Mouse (Mus musculus): Measurements from ENCODE around the gene Ppp1r15b. TPM values are rescaled to one million over a fixed set of nuclear protein-coding genes. Genes with fewer than 3 reads are reported as not detected.
A peak's percentile ranks its signal among the peaks of the same experiment; 100 is the strongest.

Gene Ppp1r15b
- polyA plus RNA-seq, 2 experiments = 29.9 to 38.5 TPM

GRCm38 (mm10) chr1:133133425-133133824 lies 2.5 kb downstream of the Ppp1r15b start:
- H3K36me3 ChIP-seq (ENCODE audit: control insufficient read depth, insufficient read depth, low read length) = peaks cover 38% of the 10 kb centered on the region
- WGBS = 10% methylated on average over 2 of the region's 2 CpGs
- H3K27ac ChIP-seq (replicated peaks; ENCODE audit: low read depth, low read length) = no peak overlapping the region
- H3K27me3 ChIP-seq (ENCODE audit: control insufficient read depth, insufficient read depth, low read length) = no peaks in the 10 kb centered on the region
- H3K9ac ChIP-seq (ENCODE audit: low read depth, low read length, severe bottlenecking) = peak overlapping the region; percentile 85
- DNase-seq (ENCODE audit: low spot score) (no peak), ATAC-seq (ENCODE audit: low FRiP score, low read depth) (no peak)
- peaks cover 34% of the 10 kb centered on the region for H3K4me1 ChIP-seq (ENCODE audit: control insufficient read depth, insufficient read depth, low read length)
- peak overlapping the region; percentile 79 for H3K4me3 ChIP-seq (replicated peaks; ENCODE audit: low read length)
- H3K9me3 ChIP-seq (ENCODE audit: control insufficient read depth, low read length) = no peaks in the 10 kb centered on the region
- H3K4me2 ChIP-seq (replicated peaks; ENCODE audit: low read depth, low read length, severe bottlenecking) = peak overlapping the region; percentile 99
- TF ChIP-seq POLR2A (IDR thresholded peaks at IDR 0.05; ENCODE audit: borderline replicate concordance, extremely low read depth, insufficient read depth, insufficient read length) = no peak

- Histone ChIP-seq H3K27ac (replicated peaks; ENCODE audit: low read depth, low read length) (no peak overlapping the region), H3K36me3 (ENCODE audit: control insufficient read depth, insufficient read depth, low read length) (peaks cover 44% of the 10 kb centered on the region), H3K9me3 (ENCODE audit: control insufficient read depth, low read length) (no peaks in the 10 kb centered on the region), H3K27me3 (ENCODE audit: control insufficient read depth, insufficient read depth, low read length) (no peaks in the 10 kb centered on the region), H3K4me1 (ENCODE audit: control insufficient read depth, insufficient read depth, low read length) (peaks cover 34% of the 10 kb centered on the region), H3K9ac (ENCODE audit: low read depth, low read length, severe bottlenecking) (peak overlapping the region; percentile 85; the same call in 1 of the 2 replicates), H3K4me2 (replicated peaks; ENCODE audit: low read depth, low read length, severe bottlenecking) (peak overlapping the region; percentile 99), H3K4me3 (replicated peaks; ENCODE audit: low read length) (peak overlapping the region; percentile 79)
- DNase-seq (ENCODE audit: low spot score) (no peak), ATAC-seq (ENCODE audit: low FRiP score, low read depth) (no peak)
- 26% methylated on average over 4 of the region's 4 CpGs for WGBS
- TF ChIP-seq POLR2A (IDR thresholded peaks at IDR 0.05; ENCODE audit: borderline replicate concordance, extremely low read depth, insufficient read depth, insufficient read length) = no peak
Measured at GRCm38 (mm10) chr1:133134071-133134470, 3.1 kb downstream of the Ppp1r15b start.

GRCm38 (mm10) chr1:133134881-133135280 lies 3.9 kb downstream of the Ppp1r15b start:
- peak overlapping the region; percentile 42 for H3K9ac ChIP-seq (ENCODE audit: low read depth, low read length, severe bottlenecking)

GRCm38 (mm10) chr1:133135808-133136207 lies 4.9 kb downstream of the Ppp1r15b start:
- Histone ChIP-seq H3K4me3 (replicated peaks; ENCODE audit: low read length) (peak overlapping the region; percentile 79), H3K27me3 (ENCODE audit: control insufficient read depth, insufficient read depth, low read length) (no peaks in the 10 kb centered on the region), H3K4me2 (replicated peaks; ENCODE audit: low read depth, low read length, severe bottlenecking) (peak overlapping the region; percentile 99), H3K4me1 (ENCODE audit: control insufficient read depth, insufficient read depth, low read length) (peaks cover 29% of the 10 kb centered on the region), H3K9me3 (ENCODE audit: control insufficient read depth, low read length) (no peaks in the 10 kb centered on the region), H3K27ac (replicated peaks; ENCODE audit: low read depth, low read length) (no peak overlapping the region), H3K9ac (ENCODE audit: low read depth, low read length, severe bottlenecking) (no peak overlapping the region), H3K36me3 (ENCODE audit: control insufficient read depth, insufficient read depth, low read length) (peaks cover 59% of the 10 kb centered on the region)
- ATAC-seq (ENCODE audit: low FRiP score, low read depth) = no peak
- no peak for DNase-seq (ENCODE audit: low spot score)
- WGBS = 35% methylated on average over 5 of the region's 5 CpGs
- no peak for TF ChIP-seq POLR2A (IDR thresholded peaks at IDR 0.05; ENCODE audit: borderline replicate concordance, extremely low read depth, insufficient read depth, insufficient read length)

More at GRCm38 (mm10) chr1:133134881-133135280, 3.9 kb downstream of the Ppp1r15b start:
- no peaks in the 10 kb centered on the region for H3K27me3 ChIP-seq (ENCODE audit: control insufficient read depth, insufficient read depth, low read length)
- ATAC-seq (ENCODE audit: low FRiP score, low read depth) = no peak
- H3K36me3 ChIP-seq (ENCODE audit: control insufficient read depth, insufficient read depth, low read length) = peaks cover 50% of the 10 kb centered on the region
- H3K4me3 ChIP-seq (replicated peaks; ENCODE audit: low read length) = peak overlapping the region; percentile 79
- no peak for DNase-seq (ENCODE audit: low spot score)
- 45% methylated on average over 4 of the region's 4 CpGs for WGBS
- H3K4me1 ChIP-seq (ENCODE audit: control insufficient read depth, insufficient read depth, low read length) = peaks cover 34% of the 10 kb centered on the region
- H3K9me3 ChIP-seq (ENCODE audit: control insufficient read depth, low read length) = no peaks in the 10 kb centered on the region
- peak overlapping the region; percentile 99 for H3K4me2 ChIP-seq (replicated peaks; ENCODE audit: low read depth, low read length, severe bottlenecking)
- no peak overlapping the region for H3K27ac ChIP-seq (replicated peaks; ENCODE audit: low read depth, low read length)
- no peak for TF ChIP-seq POLR2A (IDR thresholded peaks at IDR 0.05; ENCODE audit: borderline replicate concordance, extremely low read depth, insufficient read depth, insufficient read length)

- Histone ChIP-seq H3K36me3 (ENCODE audit: control insufficient read depth, insufficient read depth, low read length) (peaks cover 63% of the 10 kb centered on the region), H3K4me1 (ENCODE audit: control insufficient read depth, insufficient read depth, low read length) (peaks cover 23% of the 10 kb centered on the region), H3K4me2 (replicated peaks; ENCODE audit: low read depth, low read length, severe bottlenecking) (no peak overlapping the region), H3K27me3 (ENCODE audit: control insufficient read depth, insufficient read depth, low read length) (no peaks in the 10 kb centered on the region), H3K9ac (ENCODE audit: low read depth, low read length, severe bottlenecking) (no peak overlapping the region), H3K27ac (replicated peaks; ENCODE audit: low read depth, low read length) (no peak overlapping the region), H3K4me3 (replicated peaks; ENCODE audit: low read length) (no peak overlapping the region), H3K9me3 (ENCODE audit: control insufficient read depth, low read length) (no peaks in the 10 kb centered on the region)
- no peak for TF ChIP-seq POLR2A (IDR thresholded peaks at IDR 0.05; ENCODE audit: borderline replicate concordance, extremely low read depth, insufficient read depth, insufficient read length)
- DNase-seq (ENCODE audit: low spot score) (no peak), ATAC-seq (ENCODE audit: low FRiP score, low read depth) (no peak)
- WGBS = 96% methylated on average over 1 of the region's 1 CpGs
Measured at GRCm38 (mm10) chr1:133138401-133138800, 7.5 kb downstream of the Ppp1r15b start.
